Mouse (Mus musculus) heart, embryonic 10.5 days (tissue): ENCODE measurements around the gene Cldn7. TPM values are rescaled to one million over a fixed set of nuclear protein-coding genes. Genes with fewer than 3 reads are reported as not detected.
A peak's percentile ranks its signal among the peaks of the same experiment; 100 is the strongest.

ENCODE experiments used
- DNase-seq: peaks from one replicate; pipeline ENCODE4 v3.0.0-alpha.2; 2017; ENCODE audit warnings: low spot score
- H3K27ac ChIP-seq: fragments of 300-500 bp; sonication (generic); 2 replicates; pipeline ENCODE4 v1.5.1; 2016; ENCODE audit warnings: mild to moderate bottlenecking
- H3K27me3 ChIP-seq: fragments of 300-500 bp; sonication (generic); 2 replicates; pipeline ENCODE4 v1.6.1; 2016; ENCODE audit warnings: mild to moderate bottlenecking; ENCODE audit not compliant: poor library complexity, insufficient read depth, severe bottlenecking
- H3K36me3 ChIP-seq: fragments of 300-500 bp; sonication (generic); 2 replicates; pipeline ENCODE4 v1.6.1; 2016; ENCODE audit warnings: mild to moderate bottlenecking, moderate library complexity
- H3K4me1 ChIP-seq: fragments of 300-500 bp; sonication (generic); 2 replicates; pipeline ENCODE4 v1.6.1; 2016; ENCODE audit warnings: mild to moderate bottlenecking
- H3K4me3 ChIP-seq: fragments of 300-500 bp; sonication (generic); 2 replicates; pipeline ENCODE4 v1.5.1; 2016; ENCODE audit warnings: mild to moderate bottlenecking, moderate library complexity
- H3K9me3 ChIP-seq: fragments of 300-500 bp; sonication (generic); 2 replicates; pipeline ENCODE4 v1.6.1; 2016; ENCODE audit warnings: mild to moderate bottlenecking, moderate library complexity
- WGBS: fragments of 180-500 bp; shearing (Covaris S2); methylation state at CpG from one replicate; pipeline ENCODE4 v1.1.7; 2016; 5-methylcytosine and 5-hydroxymethylcytosine counted together
- polyA plus RNA-seq: library from polyadenylated mRNA; unstranded; fragments of >200 nt; fragmentation: Nextera tagmentation; extraction: Ambion mirVana; gene quantifications from 2 replicates; pipeline ENCODE4 v1.2.1, GENCODE M21; 2016

Cldn7 gene
- polyA plus RNA-seq, 1 experiment from 2014 or later, result 22.3 TPM

DNA sequence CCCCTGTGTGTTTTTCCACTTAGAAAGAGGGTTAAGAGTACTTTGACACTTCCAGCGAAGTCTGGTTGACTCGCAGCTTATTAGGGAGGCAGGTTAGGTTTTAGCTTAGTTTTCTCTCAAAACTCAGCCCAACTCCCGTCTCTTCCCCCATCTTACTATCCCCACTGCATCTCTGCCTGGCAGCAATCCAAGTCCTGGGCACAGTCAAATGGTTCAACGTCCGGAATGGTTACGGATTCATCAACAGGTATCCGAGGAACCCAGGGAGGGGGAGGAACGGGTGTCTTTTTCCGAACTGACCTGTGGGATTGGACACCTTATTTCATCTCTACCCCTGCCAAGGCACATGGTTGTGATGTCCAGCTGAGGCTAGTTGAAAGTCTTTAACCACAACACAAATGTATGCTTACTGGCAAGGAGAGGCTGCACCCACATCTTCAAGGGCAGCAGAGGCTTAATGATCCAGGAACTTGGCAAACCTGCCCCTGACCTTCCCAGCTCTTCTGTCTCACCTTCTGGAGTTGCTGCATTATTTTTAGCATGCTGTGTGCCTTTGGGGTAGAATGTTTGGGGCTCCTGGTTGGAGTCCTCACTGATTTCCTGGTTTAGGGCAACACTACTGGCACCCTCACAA, 27.7 kb upstream of the Cldn7 start:
- Histone ChIP-seq H3K27me3 (peaks cover 59% of the 10 kb centered on the region), H3K27ac (peak overlapping the region; percentile 85; the same call in 1 of the 2 replicates), H3K36me3 (no peaks in the 10 kb centered on the region), H3K4me3 (peak overlapping the region; percentile 77), H3K9me3 (no peaks in the 10 kb centered on the region), H3K4me1 (peaks cover 36% of the 10 kb centered on the region)
- WGBS, result 46% methylated on average over 9 of the region's 9 CpGs
- no peak for DNase-seq

DNA sequence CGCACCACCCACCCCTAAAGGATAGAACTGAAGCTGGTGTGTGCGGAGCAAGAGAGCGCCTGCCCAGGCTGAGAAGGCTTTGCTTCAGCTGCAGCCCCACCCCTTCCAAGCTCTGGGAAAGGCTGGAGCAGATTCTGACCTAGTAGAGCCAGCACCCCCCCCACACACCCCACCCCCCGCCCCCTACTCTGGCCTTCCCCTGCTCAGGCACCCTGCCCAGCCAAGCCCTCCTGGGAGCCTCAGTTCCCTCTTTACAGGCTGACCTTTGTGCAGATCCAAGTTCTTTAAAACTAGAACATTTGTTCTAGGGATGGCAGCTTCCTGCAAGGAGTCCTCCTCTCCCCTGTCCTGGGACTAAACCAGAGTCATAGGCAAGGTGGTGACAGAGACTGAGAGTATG, 27.2 kb upstream of the Cldn7 start:
- peaks cover 59% of the 10 kb centered on the region for H3K27me3 ChIP-seq
- DNase-seq, result no peak
- H3K27ac ChIP-seq, result peak overlapping the region; percentile 52; the same call in 1 of the 2 replicates
- H3K4me3 ChIP-seq, result no peak overlapping the region
- peaks cover under 1% of the 10 kb centered on the region; the same call in 1 of the 2 replicates for H3K36me3 ChIP-seq
- H3K4me1 ChIP-seq, result peaks cover 36% of the 10 kb centered on the region
- H3K9me3 ChIP-seq, result no peaks in the 10 kb centered on the region
- 36% methylated on average over 4 of the region's 4 CpGs for WGBS

DNA sequence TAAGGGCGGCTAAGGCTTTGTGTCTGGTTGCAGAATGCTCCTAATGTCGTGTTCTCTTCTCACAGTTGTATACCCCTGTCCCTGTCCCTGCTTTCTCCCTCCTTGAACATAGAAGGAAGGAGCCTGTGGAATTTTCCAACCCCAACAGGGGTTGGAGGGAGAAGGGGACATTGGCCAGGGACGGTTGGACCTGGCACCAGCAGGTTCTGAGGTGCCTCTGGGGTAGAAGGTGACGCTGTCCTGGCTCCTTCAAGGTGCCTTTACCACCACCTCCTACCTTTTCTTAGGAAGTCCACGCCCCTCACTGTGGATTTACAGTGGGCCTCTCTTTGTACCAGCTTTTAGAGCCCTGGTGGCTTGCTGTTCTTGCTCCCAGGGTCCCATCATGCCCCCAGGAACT, 26.7 kb upstream of the Cldn7 start:
- peaks cover 62% of the 10 kb centered on the region for H3K27me3 ChIP-seq
- peaks cover 5% of the 10 kb centered on the region for H3K36me3 ChIP-seq
- peak overlapping the region; percentile 52; the same call in 1 of the 2 replicates for H3K27ac ChIP-seq
- peaks cover 36% of the 10 kb centered on the region for H3K4me1 ChIP-seq
- H3K9me3 ChIP-seq, result no peaks in the 10 kb centered on the region
- no peak for DNase-seq
- no peak overlapping the region for H3K4me3 ChIP-seq
- WGBS, result 59% methylated on average over 5 of the region's 5 CpGs

DNA sequence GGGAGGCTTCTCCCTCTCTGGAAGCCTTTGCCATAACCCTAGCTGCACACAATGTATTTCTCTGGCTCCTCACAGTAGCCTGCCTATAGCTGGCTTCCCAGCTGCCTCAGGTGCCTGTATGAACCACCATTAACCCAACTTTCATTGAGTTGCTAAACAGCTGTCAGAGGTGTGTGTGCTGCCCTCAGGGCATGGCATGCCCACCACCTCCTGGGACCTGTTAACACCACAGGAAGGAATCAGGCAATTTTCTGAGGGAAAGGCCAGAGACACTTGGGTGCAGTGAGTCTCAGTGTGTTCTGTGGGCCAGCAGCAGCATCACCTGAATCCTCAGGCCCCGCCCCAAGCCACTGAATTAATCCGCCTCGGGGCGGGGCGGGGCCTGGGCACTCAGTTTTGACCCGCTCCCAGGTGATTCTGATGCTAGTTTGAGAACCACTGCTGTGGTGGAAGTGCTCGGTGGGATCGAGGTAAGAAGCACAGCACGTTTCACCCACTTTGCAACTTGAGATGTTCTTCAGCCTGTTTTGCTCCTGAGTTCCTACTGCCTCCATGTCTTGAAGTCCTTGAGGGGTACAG, 26.1 kb upstream of the Cldn7 start:
- Histone ChIP-seq H3K27me3 (peaks cover 68% of the 10 kb centered on the region), H3K27ac (no peak overlapping the region), H3K9me3 (no peaks in the 10 kb centered on the region), H3K36me3 (peaks cover 11% of the 10 kb centered on the region), H3K4me1 (peaks cover 36% of the 10 kb centered on the region), H3K4me3 (no peak overlapping the region)
- WGBS, result 28% methylated on average over 9 of the region's 9 CpGs
- no peak for DNase-seq

DNA sequence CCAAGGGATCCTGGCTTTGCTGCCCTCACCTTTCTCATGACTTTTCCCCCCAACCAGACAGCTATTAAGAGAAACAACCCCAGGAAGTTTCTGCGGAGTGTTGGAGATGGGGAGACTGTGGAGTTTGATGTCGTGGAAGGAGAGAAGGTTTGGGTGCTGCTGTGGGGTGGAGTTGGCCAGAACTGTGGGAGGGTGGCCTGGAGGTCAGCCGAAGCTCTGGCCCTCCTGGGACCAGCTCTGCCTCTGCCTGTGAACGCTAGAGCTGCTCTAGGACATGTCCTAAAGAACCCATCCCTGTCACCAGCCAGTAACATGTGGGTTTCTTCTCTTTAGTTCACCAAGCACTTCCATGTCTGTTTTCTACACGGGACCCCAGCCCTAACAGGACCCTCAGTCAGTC, 25.4 kb upstream of the Cldn7 start:
- WGBS, result 57% methylated on average over 5 of the region's 5 CpGs
- H3K9me3 ChIP-seq, result no peaks in the 10 kb centered on the region
- no peak overlapping the region for H3K4me3 ChIP-seq
- peaks cover 73% of the 10 kb centered on the region for H3K27me3 ChIP-seq
- DNase-seq, result no peak
- peaks cover 31% of the 10 kb centered on the region for H3K4me1 ChIP-seq
- peaks cover 18% of the 10 kb centered on the region for H3K36me3 ChIP-seq
- H3K27ac ChIP-seq, result no peak overlapping the region

DNA sequence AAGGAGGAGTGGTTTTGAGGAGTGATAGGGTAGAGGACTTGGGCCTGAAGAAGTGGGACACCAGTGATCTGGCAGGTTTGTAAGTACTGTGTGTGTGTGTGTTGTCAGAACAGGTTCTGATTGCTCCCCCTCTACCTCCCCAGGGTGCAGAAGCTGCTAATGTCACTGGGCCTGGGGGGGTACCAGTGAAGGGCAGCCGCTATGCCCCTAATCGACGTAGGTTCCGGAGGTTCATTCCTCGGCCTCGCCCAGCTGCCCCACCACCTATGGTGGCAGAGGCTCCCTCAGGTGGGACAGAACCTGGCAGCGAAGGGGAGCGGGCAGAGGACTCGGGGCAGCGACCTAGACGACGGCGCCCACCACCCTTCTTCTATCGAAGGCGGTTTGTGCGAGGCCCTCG, 24.8 kb upstream of the Cldn7 start:
- Histone ChIP-seq H3K9me3 (no peaks in the 10 kb centered on the region), H3K4me3 (no peak overlapping the region), H3K4me1 (peaks cover 29% of the 10 kb centered on the region), H3K27ac (peak overlapping the region; percentile 48; the same call in 1 of the 2 replicates), H3K36me3 (peaks cover 24% of the 10 kb centered on the region), H3K27me3 (peaks cover 77% of the 10 kb centered on the region)
- WGBS, result 91% methylated on average over 17 of the region's 17 CpGs
- no peak for DNase-seq

DNA sequence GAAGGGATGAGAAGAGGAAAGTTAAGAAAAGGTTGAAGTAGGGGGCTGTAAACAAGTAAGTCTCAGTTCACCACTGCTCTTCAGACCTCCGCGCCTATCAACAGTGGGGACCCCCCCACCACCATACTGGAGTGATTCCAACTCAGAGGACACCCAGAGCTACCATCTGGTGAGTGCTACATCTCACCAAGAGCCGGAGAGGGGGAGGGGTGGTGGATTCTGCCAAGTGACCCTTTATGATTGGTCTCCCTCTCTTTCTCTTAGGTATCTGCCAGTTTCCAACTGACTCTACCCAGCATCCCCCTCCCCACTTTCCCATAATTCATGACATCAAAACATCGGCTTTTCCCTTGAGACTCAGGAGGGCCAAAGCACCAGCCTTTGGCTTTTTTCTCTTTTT, 23.6 kb upstream of the Cldn7 start:
- Histone ChIP-seq H3K27ac (no peak overlapping the region), H3K27me3 (peaks cover 78% of the 10 kb centered on the region), H3K9me3 (no peaks in the 10 kb centered on the region), H3K4me3 (no peak overlapping the region), H3K4me1 (peaks cover 27% of the 10 kb centered on the region), H3K36me3 (peaks cover 36% of the 10 kb centered on the region)
- WGBS, result 81% methylated on average over 4 of the region's 4 CpGs
- no peak for DNase-seq

DNA sequence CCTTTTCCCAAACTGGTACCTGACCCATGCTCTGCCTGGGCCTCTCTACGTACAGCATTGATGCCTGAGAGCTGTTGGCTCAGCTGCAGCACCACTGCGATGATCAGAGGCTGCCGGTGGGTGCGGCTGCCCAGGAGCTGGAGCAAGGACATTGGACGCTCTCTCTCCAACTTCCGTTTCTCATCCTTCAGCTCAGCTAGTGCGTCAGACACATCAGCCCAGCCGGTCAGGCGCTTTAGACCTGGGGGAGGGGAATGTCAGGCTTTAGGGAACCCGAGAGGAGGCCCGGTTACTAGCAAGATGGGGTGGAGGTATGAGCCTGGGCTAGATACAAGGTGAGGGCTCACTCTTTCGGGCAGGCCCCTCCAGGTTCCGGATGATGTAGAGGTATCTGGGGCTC, 19.4 kb upstream of the Cldn7 start:
- 67% methylated on average over 13 of the region's 13 CpGs for WGBS
- Histone ChIP-seq H3K27me3 (peaks cover 43% of the 10 kb centered on the region), H3K36me3 (peaks cover 41% of the 10 kb centered on the region), H3K27ac (peak overlapping the region; percentile 39; the same call in 1 of the 2 replicates), H3K4me3 (peak overlapping the region; percentile 70; the same call in 1 of the 2 replicates), H3K4me1 (peaks cover 34% of the 10 kb centered on the region), H3K9me3 (no peaks in the 10 kb centered on the region)
- DNase-seq, result no peak

DNA sequence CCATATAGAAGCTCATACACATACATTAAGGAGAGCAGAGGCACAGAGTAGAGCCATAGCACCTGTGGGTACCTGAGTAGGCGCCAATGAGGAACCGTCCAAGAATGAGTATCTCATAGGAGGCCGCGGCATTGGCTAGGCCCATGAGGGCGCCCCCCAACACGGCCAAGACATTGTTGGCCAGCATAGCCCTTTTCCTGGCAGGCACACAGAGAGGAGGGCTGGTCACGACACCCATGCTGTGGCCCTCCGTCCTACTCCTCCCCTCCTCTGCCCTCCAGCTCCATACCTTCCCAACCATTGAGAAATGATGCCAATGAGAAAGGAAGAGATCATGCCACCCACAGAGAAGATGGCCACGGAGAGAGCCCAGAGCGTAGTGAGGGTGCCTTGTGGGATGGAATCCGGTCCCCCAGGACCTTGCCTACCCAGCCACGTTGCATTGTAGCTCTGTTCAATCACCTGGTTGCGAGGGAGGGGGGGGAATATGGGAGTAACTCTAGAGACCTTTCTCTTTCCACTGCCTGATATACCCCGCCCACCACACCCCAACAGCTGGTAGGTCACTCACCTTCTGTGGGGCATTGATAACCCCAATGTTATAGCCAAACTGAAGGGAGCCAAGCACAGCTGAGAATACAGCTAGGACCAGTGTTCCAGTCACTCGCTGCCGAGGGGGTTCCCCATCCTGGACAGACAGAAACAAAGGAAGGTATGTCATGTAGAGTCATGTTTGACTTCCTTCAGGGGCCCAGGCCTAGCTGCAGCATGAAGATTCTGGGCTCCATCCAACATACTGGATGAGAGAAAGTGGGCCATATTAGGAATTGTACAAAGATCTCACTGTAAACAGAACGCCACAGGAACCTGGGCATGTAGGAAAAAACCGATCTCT, 18.3 kb upstream of the Cldn7 start:
- no peaks in the 10 kb centered on the region for H3K9me3 ChIP-seq
- peak overlapping the region; percentile 91 for H3K27ac ChIP-seq
- peaks cover 34% of the 10 kb centered on the region for H3K4me1 ChIP-seq
- H3K36me3 ChIP-seq, result peaks cover 41% of the 10 kb centered on the region
- H3K27me3 ChIP-seq, result peaks cover 42% of the 10 kb centered on the region
- peak overlapping the region; percentile 70 for H3K4me3 ChIP-seq
- peak; percentile 85 for DNase-seq
- WGBS, result 88% methylated on average over 18 of the region's 18 CpGs

DNA sequence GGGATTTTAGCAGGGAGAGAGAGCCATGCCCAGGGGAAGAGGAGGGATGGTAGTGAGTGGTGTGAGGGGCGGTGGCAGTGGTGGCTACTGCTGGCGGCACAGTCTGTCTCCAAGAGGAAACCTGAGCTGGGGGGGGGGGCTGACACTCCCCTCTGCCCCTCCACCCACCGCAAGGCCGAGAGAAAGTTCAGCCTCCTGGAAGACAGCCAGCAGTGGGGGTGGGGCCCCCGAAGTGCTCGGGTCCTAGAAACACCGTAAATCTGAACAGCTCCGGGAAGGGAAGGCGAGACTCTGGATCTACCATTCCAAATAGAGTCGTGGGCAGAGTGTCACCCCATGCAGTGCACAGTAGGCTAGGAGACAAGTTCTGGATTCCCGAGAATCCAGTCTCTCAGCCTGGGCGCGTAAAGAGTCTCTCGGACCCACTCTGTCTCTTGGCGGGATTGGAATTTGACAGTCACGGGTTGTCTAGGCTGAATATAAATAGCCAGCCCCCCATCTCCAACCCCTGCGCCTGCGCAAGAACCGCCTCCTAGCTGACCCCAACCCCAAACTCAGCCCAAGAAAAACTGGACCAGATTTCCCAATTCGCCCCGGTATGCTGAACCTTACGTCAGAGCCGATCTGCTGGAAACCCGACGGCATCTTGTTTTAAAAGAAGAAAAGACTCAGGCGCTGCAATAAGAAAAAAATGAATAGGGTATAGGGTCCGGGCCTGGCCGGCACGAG, 17.1 kb upstream of the Cldn7 start:
- Histone ChIP-seq H3K27ac (peak overlapping the region; percentile 91), H3K4me3 (peak overlapping the region; percentile 70), H3K36me3 (peaks cover 39% of the 10 kb centered on the region), H3K27me3 (peaks cover 43% of the 10 kb centered on the region), H3K4me1 (peaks cover 34% of the 10 kb centered on the region), H3K9me3 (no peaks in the 10 kb centered on the region)
- WGBS, result 2% methylated on average over 29 of the region's 29 CpGs
- DNase-seq, result peak; percentile 82

DNA sequence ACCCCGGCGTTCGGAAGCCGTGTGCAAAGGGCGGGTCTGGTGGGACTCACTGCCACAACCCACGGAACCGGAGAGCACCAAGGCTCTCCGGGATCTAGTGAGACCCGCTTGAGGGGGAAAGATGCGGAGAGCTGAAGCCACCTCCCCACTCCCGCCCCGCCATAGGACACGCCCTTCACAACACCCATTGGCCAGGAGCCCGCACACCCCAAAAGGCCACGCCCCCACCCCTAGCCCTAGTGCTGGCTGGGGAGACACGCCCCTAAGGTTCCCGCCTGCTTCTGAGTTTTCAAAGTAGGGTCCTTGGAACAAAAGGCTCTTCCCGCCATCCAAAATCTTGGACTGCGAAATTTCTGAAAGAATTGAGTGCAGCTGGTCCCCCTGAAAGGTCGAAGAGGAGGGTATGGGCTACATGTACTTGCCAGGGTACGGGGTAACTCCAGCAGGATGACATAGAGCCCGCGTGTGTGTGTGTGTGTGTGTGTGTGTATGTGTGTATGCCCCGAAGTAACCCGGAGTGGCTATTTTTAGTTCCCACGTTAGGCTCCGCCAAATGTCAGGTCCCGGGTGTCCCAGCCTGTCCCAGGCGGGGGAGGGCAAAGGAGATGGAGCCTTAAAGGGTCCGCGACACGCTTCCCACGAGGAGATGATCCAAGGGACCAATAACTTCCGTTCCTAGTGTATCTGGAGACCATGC, 16.4 kb upstream of the Cldn7 start, which contains the start of gene Slc2a4:
Gene Slc2a4 (minus strand): TSS at position 123 of the 697 bp plus-strand sequence.
- H3K4me3 ChIP-seq, result peak within 1 kb of the TSS; percentile 70
- peaks cover 37% of the 10 kb centered on the region for H3K4me1 ChIP-seq
- peak within 1 kb of the TSS; percentile 91 for H3K27ac ChIP-seq
- peaks cover 32% of the 10 kb centered on the region for H3K36me3 ChIP-seq
- DNase-seq, result peak; percentile 98
- under 1% methylated on average over 34 of the region's 34 CpGs for WGBS
- H3K27me3 ChIP-seq, result peaks cover 36% of the 10 kb centered on the region
- H3K9me3 ChIP-seq, result no peaks in the 10 kb centered on the region

DNA sequence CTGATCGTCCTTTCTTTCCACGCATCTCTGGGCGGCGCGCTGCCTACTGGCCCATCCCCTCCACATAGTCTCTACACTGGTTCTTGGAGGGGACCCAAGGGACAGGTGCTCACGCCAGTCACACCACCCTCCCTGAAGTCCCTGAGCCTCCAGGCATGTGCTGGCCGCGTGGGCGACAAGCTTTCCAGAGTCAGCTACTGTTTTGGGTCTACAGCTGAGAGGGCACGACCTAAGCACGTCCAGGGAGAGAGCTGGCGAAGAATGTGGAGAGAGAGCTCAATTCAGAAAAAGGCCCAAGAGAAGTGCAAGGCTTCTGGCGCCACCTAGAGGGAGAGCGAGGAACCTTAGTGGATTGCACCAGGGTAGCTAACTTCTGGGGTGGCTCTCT, 15.8 kb upstream of the Cldn7 start:
- H3K27ac ChIP-seq, result peak overlapping the region; percentile 91
- H3K27me3 ChIP-seq, result peaks cover 33% of the 10 kb centered on the region
- H3K4me3 ChIP-seq, result peak overlapping the region; percentile 70
- peaks cover 27% of the 10 kb centered on the region for H3K36me3 ChIP-seq
- H3K9me3 ChIP-seq, result no peaks in the 10 kb centered on the region
- DNase-seq, result peak; percentile 94
- under 1% methylated on average over 14 of the region's 14 CpGs for WGBS
- peaks cover 38% of the 10 kb centered on the region for H3K4me1 ChIP-seq
